Mouse (Mus musculus) embryonic facial prominence, embryonic 12.5 days (tissue): Measurements from ENCODE around the gene Elavl4. TPM values are rescaled to one million over a fixed set of nuclear protein-coding genes. Genes with fewer than 3 reads are reported as not detected.

Source experiments
- ATAC-seq: fragments of 200-750 bp; cut with Nextera tagmentation; 2 replicates; pipeline ENCODE4 v1.8.0; 2017; ENCODE audit not compliant: insufficient number of reproducible peaks, insufficient read depth, low FRiP score, low TSS enrichment
- H3K27ac ChIP-seq: fragments of 300-500 bp; sonication (generic); 2 replicates; pipeline ENCODE4 v1.5.1; 2016; ENCODE audit warnings: mild to moderate bottlenecking
- H3K27me3 ChIP-seq: fragments of 300-500 bp; sonication (generic); 2 replicates; pipeline ENCODE4 v1.6.1; 2016; ENCODE audit warnings: mild to moderate bottlenecking, moderate library complexity
- H3K36me3 ChIP-seq: fragments of 300-500 bp; sonication (generic); 2 replicates; pipeline ENCODE4 v1.6.1; 2016; ENCODE audit warnings: mild to moderate bottlenecking
- H3K4me1 ChIP-seq: fragments of 300-500 bp; sonication (generic); 2 replicates; pipeline ENCODE4 v1.6.1; 2016
- H3K4me2 ChIP-seq: fragments of 300-500 bp; sonication (generic); replicated peaks from 2 replicates; pipeline ENCODE4 v1.6.1; 2016; ENCODE audit warnings: mild to moderate bottlenecking, moderate library complexity
- H3K4me3 ChIP-seq: fragments of 300-500 bp; sonication (generic); 2 replicates; pipeline ENCODE4 v1.5.1; 2016; ENCODE audit warnings: mild to moderate bottlenecking
- H3K9ac ChIP-seq: fragments of 300-500 bp; sonication (generic); 2 replicates; pipeline ENCODE4 v1.6.1; 2016; ENCODE audit warnings: mild to moderate bottlenecking, moderate library complexity
- H3K9me3 ChIP-seq: fragments of 300-500 bp; sonication (generic); 2 replicates; pipeline ENCODE4 v1.6.1; 2016; ENCODE audit warnings: mild to moderate bottlenecking, moderate library complexity
- WGBS: fragments of 180-500 bp; shearing (Covaris S2); methylation state at CpG from one replicate; pipeline ENCODE4 v1.1.7; 2016; 5-methylcytosine and 5-hydroxymethylcytosine counted together
- polyA plus RNA-seq: library from polyadenylated mRNA; unstranded; fragments of >200 nt; fragmentation: Nextera tagmentation; extraction: Ambion mirVana; gene quantifications from 2 replicates; pipeline ENCODE4 v1.2.1, GENCODE M21; 2016

Gene Elavl4
- polyA plus RNA-seq, 1 experiment from 2014 or later, result 64.8 TPM

DNA sequence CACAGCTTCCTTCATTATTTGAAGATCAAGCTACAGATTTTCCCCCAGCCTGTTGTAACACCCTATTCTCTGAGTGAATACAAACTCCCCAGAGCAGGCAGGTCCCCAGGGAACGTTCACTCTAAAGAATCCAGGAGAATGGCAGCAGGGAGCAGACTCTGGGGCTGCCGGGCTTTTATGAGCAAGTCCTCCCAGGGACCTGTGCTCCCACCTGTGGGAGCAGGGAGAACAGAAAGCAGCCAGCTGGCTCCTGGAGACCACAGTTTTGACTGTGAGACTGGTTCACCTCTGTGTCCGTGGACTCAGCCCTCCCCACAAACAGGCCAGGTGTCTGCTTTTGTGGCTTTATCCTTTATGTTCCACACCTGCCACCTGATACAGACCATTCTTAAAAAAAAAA lies 134.2 kb downstream of the Elavl4 start:
- Histone ChIP-seq H3K27ac (no peak overlapping the region), H3K27me3 (no peaks in the 10 kb centered on the region), H3K4me1 (no peaks in the 10 kb centered on the region), H3K9me3 (no peaks in the 10 kb centered on the region), H3K9ac (no peak overlapping the region), H3K36me3 (no peaks in the 10 kb centered on the region), H3K4me3 (no peak overlapping the region), H3K4me2 (no peak overlapping the region)
- 49% methylated on average over 3 of the region's 3 CpGs for WGBS
- ATAC-seq, result no peak

- 91% methylated on average over 6 of the region's 6 CpGs for WGBS
- no peak overlapping the region for H3K27ac ChIP-seq
Measured at GRCm38 (mm10) chr4:110214543-110214942, 137.2 kb downstream of the Elavl4 start.

GRCm38 (mm10) chr4:110213666-110214065 lies 138.0 kb downstream of the Elavl4 start:
- WGBS, result 31% methylated on average over 5 of the region's 5 CpGs
- no peak overlapping the region for H3K27ac ChIP-seq
- no peak overlapping the region for H3K9ac ChIP-seq
- H3K4me1 ChIP-seq, result no peaks in the 10 kb centered on the region
- H3K4me2 ChIP-seq, result no peak overlapping the region
- no peaks in the 10 kb centered on the region for H3K36me3 ChIP-seq
- no peak for ATAC-seq
- H3K27me3 ChIP-seq, result no peaks in the 10 kb centered on the region
- no peaks in the 10 kb centered on the region for H3K9me3 ChIP-seq
- no peak overlapping the region for H3K4me3 ChIP-seq

More at GRCm38 (mm10) chr4:110214543-110214942, 137.2 kb downstream of the Elavl4 start:
- Histone ChIP-seq H3K4me1 (no peaks in the 10 kb centered on the region), H3K36me3 (no peaks in the 10 kb centered on the region), H3K27me3 (no peaks in the 10 kb centered on the region), H3K4me3 (no peak overlapping the region), H3K9me3 (no peaks in the 10 kb centered on the region), H3K4me2 (no peak overlapping the region), H3K9ac (no peak overlapping the region)
- no peak for ATAC-seq

GRCm38 (mm10) chr4:110210246-110210645 lies 141.5 kb downstream of the Elavl4 start:
- no peak overlapping the region for H3K4me3 ChIP-seq
- no peak overlapping the region for H3K4me2 ChIP-seq
- no peaks in the 10 kb centered on the region for H3K4me1 ChIP-seq
- H3K9ac ChIP-seq, result no peak overlapping the region
- H3K9me3 ChIP-seq, result no peaks in the 10 kb centered on the region
- no peak for ATAC-seq
- no peaks in the 10 kb centered on the region for H3K36me3 ChIP-seq
- WGBS, result 67% methylated on average over 5 of the region's 5 CpGs
- no peaks in the 10 kb centered on the region for H3K27me3 ChIP-seq
- no peak overlapping the region for H3K27ac ChIP-seq

- no peak overlapping the region for H3K4me3 ChIP-seq
- H3K27ac ChIP-seq, result no peak overlapping the region
- H3K9me3 ChIP-seq, result no peaks in the 10 kb centered on the region
- H3K36me3 ChIP-seq, result no peaks in the 10 kb centered on the region
- H3K27me3 ChIP-seq, result no peaks in the 10 kb centered on the region
- no peak for ATAC-seq
- WGBS, result 20% methylated on average over 5 of the region's 5 CpGs
- no peak overlapping the region for H3K9ac ChIP-seq
- H3K4me1 ChIP-seq, result no peaks in the 10 kb centered on the region
- H3K4me2 ChIP-seq, result no peak overlapping the region
Measured at GRCm38 (mm10) chr4:110209613-110210012, 142.1 kb downstream of the Elavl4 start.

DNA sequence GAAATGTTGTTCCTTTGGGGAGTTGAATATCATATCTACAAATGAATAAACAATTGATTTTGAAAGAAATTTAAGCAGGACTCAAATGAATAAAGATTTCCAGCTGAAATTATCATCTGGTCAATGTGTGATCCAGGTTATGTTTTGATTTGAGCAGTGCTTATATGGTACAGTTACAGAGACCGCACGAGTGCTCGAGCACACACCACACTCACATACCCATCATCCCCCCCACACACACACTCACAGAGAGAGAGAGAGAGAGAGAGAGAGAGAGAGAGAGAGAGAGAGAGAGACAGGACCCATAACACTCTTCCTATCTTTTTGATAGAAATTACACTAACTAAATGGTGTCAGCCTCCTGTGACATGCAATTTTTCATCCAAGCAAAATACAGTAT lies 150.0 kb downstream of the Elavl4 start:
- Histone ChIP-seq H3K9me3 (no peaks in the 10 kb centered on the region), H3K4me1 (no peaks in the 10 kb centered on the region), H3K9ac (no peak overlapping the region), H3K36me3 (no peaks in the 10 kb centered on the region), H3K27me3 (no peaks in the 10 kb centered on the region), H3K4me3 (no peak overlapping the region), H3K4me2 (no peak overlapping the region), H3K27ac (no peak overlapping the region)
- ATAC-seq, result no peak
- 74% methylated on average over 3 of the region's 3 CpGs for WGBS

DNA sequence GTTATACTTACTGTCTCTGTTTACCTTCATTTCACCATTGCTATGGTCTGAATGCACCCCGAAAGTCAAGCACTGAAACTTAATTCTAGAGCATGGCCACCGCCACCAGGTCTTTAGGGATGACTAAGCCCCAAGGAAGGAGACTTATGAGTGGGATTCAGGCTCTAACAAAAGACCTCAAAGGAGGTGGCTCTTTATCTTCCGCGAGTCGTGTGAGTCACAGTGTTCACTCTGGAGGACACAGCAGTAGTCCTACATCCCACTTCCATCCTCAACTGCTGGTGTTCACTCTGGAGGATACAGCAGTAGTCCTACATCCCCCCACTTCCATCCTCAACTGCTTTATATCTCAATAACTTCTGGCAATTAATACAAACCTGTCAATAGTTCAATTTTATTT lies 151.8 kb downstream of the Elavl4 start:
- H3K27ac ChIP-seq, result no peak overlapping the region
- no peaks in the 10 kb centered on the region for H3K4me1 ChIP-seq
- H3K4me3 ChIP-seq, result no peak overlapping the region
- no peaks in the 10 kb centered on the region for H3K36me3 ChIP-seq
- no peak overlapping the region for H3K9ac ChIP-seq
- no peaks in the 10 kb centered on the region for H3K27me3 ChIP-seq
- WGBS, result 95% methylated on average over 5 of the region's 5 CpGs
- H3K9me3 ChIP-seq, result no peaks in the 10 kb centered on the region
- ATAC-seq, result no peak
- H3K4me2 ChIP-seq, result no peak overlapping the region

DNA sequence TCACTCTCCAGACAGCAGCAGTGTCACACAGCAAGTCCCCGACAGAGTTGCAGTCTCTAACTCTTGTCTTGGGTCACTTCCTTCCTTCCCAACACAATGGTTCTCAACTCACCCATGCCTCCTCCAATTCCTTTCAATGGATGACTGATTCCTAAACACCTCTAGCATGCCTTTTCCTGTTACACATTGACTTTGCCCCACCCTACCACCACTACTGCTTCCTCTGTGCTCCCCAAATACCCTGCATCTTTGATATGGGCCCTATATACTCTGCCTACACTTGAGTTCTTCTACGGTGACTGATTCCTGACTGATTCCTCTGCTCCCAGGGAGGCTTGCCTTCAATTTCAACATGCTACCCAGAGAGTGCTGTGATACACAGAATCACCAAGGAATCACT lies 153.1 kb downstream of the Elavl4 start:
- Histone ChIP-seq H3K36me3 (no peaks in the 10 kb centered on the region), H3K4me2 (no peak overlapping the region), H3K4me3 (no peak overlapping the region), H3K9me3 (no peaks in the 10 kb centered on the region), H3K27me3 (no peaks in the 10 kb centered on the region), H3K27ac (no peak overlapping the region), H3K4me1 (no peaks in the 10 kb centered on the region), H3K9ac (no peak overlapping the region)
- 77% methylated on average over 2 of the region's 2 CpGs for WGBS
- peak; percentile 28; the same call in 1 of the 2 replicates for ATAC-seq

DNA sequence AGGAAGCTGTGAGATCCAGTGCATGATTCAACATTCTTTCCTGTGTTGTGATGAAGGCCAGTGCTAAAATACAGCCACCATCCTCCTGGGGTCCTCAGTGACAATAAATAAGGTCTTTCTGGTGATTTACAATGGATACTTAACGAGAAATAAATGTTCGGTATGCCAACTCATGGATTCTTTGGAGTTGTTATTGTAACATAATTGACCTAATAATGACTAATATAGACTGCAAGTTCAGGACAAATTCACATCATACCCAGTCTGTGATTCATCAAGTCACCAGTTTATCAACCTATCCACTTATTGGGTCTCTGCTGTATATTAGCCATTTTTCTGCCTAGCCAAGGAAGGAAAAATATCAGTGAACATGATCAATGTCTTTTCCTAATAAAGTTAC lies 174.4 kb downstream of the Elavl4 start:
- no peak overlapping the region for H3K4me3 ChIP-seq
- WGBS, result 92% methylated on average over 2 of the region's 2 CpGs
- ATAC-seq, result no peak
- H3K9me3 ChIP-seq, result no peaks in the 10 kb centered on the region
- no peaks in the 10 kb centered on the region for H3K36me3 ChIP-seq
- H3K27me3 ChIP-seq, result no peaks in the 10 kb centered on the region
- no peak overlapping the region for H3K9ac ChIP-seq
- no peaks in the 10 kb centered on the region for H3K4me1 ChIP-seq
- no peak overlapping the region for H3K4me2 ChIP-seq
- no peak overlapping the region for H3K27ac ChIP-seq

- no peaks in the 10 kb centered on the region for H3K27me3 ChIP-seq
- no peak overlapping the region for H3K9ac ChIP-seq
- H3K27ac ChIP-seq, result no peak overlapping the region
- H3K9me3 ChIP-seq, result no peaks in the 10 kb centered on the region
- no peak overlapping the region for H3K4me2 ChIP-seq
- no peak overlapping the region for H3K4me3 ChIP-seq
- WGBS, result 81% methylated on average over 5 of the region's 5 CpGs
- no peaks in the 10 kb centered on the region for H3K4me1 ChIP-seq
- no peak for ATAC-seq
- no peaks in the 10 kb centered on the region for H3K36me3 ChIP-seq
Measured at GRCm38 (mm10) chr4:110172028-110172427, 179.7 kb downstream of the Elavl4 start.

GRCm38 (mm10) chr4:110165217-110165616 lies 186.5 kb downstream of the Elavl4 start:
- Histone ChIP-seq H3K36me3 (no peaks in the 10 kb centered on the region), H3K4me2 (no peak overlapping the region), H3K4me3 (no peak overlapping the region), H3K27me3 (no peaks in the 10 kb centered on the region), H3K4me1 (no peaks in the 10 kb centered on the region), H3K9ac (no peak overlapping the region), H3K9me3 (no peaks in the 10 kb centered on the region), H3K27ac (no peak overlapping the region)
- 82% methylated on average over 5 of the region's 5 CpGs for WGBS
- no peak for ATAC-seq

- H3K27me3 ChIP-seq, result no peaks in the 10 kb centered on the region
- 82% methylated on average over 3 of the region's 3 CpGs for WGBS
- no peak overlapping the region for H3K9ac ChIP-seq
- no peak for ATAC-seq
- H3K27ac ChIP-seq, result no peak overlapping the region
- no peak overlapping the region for H3K4me3 ChIP-seq
- no peaks in the 10 kb centered on the region for H3K4me1 ChIP-seq
- no peak overlapping the region for H3K4me2 ChIP-seq
- no peaks in the 10 kb centered on the region for H3K9me3 ChIP-seq
- no peaks in the 10 kb centered on the region for H3K36me3 ChIP-seq
Measured at GRCm38 (mm10) chr4:110161600-110161999, 190.1 kb downstream of the Elavl4 start.
